Mouse (Mus musculus) induced T-regulatory cell, adult 2 months (primary cell): ENCODE measurements at regions not wholly inside any gene's neighbourhood (a gene's known extent, or its start where the extent isn't known, plus 50 kb on each side); places are given as distances from the start of the nearest gene placed in this dataset.

Experiments used
- DNase-seq: peaks from one replicate; pipeline ENCODE4 v3.0.0-alpha.2; 2012; ENCODE audit warnings: low read depth

DNA sequence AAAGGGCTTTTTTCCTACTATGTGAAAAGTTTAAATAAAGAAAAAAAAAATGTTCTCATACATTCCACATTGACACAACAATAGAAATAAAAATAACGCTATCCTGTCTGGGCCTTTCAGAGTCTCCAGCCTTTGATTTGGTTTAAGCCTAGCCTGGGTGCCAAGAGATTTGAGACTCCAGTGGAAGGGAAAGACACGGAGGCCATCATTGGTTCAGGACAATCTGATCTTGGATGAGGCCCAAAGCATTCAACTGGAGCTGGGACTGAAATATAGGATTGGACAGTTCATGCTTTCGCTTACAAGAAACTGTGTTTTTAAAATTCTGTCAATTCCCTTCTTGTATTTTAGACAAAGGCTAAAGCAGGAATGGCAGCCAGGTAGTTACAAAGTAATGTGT is 294.7 kb upstream of the Cited2 start:
- no peak for DNase-seq

DNA sequence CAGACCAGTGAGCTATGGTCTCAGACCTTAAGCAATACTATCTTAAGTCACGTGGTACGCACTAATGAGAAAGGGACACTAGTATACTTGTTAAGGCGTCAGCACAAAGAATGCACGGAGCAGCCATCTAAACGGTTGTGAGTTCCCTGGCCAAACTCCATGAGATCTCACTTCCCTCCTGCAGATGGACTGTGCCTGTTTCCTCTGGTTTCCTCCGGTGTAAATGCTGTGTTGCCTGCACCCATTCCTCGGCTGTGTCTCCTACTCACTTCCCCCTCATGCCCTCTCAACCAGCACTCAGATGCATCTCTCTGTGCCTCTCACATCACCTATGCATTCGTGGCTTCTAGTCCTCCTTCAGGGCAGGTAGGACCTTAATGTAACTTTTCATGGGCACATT is 291.9 kb upstream of the Cited2 start:
- DNase-seq = no peak

DNA sequence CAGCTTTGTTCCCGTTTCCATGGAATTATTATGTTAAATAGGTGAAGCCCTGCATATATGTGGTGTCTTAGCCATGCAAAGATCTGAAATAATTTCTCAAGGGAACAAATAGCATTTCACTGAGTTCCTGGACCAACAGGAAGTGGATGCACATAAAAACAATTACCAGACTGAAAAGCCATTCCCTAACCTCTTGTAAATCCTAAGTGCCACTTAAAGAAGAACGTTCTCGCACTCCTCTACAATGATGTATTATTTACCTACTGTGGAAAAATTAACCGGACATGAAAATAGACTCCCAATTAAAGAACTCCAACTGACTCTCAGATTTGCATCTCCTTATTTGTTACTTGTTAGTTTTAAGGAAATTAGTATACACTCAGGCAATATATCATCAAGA is 288.9 kb upstream of the Cited2 start:
- no peak for DNase-seq

DNA sequence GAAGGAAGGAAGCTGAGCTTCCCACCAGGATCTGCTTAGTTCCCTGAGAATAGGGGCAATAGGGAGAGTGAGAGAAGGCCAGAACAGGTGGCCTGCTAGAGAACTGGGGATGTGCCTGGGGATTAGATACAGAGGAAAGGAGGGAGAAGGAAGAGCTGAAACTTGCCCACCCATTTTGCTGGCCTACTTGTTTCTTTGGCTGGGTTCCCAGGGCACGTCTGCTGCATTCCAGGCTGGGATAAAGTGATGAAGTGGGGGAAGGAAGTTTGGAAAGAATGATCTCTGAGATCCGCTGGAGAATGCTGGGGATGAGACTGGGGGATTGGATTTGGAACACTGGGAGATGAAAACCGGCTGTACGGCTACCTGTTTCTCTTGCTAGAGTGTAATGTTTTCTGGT is 272.8 kb upstream of the Cited2 start:
- no peak for DNase-seq

DNA sequence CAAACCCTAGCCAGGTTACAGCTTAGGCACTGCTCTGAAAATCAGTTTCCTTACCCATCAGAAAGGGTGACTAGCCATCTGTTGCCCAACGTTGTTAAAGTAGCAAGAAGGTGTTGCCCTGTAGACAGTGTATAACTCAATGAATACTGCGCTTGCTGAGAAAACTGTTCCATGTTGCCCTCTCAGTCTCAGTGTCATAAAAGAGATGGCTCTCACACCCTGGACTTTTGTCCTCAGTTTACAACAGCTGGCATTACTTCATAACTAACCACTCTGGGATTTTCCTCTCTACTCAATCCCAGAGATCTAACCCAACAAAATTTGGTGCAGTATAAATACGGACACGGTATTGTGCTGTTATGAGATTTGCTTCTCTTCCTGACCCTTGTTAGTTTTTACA is 252.1 kb upstream of the Cited2 start:
- no peak for DNase-seq

DNA sequence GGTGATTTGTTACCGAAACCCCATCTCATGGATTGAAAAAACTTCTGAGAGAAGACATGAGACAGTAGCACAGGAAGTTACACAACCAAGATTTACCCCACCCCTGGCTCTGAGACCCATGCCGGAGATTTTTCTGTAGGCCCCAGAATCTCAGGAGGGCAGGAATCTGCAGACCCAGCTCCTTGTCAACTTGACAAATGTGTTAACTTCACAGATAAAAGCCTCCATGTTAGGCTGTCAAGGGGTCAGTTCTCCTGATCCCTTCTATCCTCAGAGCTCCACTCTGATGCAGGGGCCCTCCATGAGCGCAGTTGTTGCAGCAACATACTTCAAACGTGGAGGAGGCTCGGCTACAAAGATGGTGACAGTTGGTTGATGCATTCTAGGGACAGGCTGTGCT is 250.5 kb upstream of the Cited2 start:
- DNase-seq = no peak

DNA sequence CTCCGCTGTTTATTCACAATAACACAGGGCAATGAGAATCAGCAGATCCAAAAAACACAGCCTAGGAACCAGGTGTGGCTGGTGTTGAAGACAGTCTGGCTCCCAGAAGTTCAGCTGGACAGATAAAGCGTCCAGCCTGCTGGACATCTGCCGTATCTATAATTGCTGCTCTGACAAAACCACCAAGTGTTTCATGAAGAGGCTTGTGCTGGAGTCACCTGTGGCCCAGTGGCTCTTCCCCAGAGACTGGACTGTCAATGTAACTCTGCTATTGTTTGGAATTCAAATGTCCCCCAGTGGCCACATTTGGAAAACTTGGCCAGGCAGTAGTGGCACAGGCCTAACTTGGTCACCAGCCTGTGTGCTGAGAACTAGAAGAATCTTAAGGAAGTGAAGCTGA is 247.0 kb upstream of the Cited2 start:
- DNase-seq = no peak

DNA sequence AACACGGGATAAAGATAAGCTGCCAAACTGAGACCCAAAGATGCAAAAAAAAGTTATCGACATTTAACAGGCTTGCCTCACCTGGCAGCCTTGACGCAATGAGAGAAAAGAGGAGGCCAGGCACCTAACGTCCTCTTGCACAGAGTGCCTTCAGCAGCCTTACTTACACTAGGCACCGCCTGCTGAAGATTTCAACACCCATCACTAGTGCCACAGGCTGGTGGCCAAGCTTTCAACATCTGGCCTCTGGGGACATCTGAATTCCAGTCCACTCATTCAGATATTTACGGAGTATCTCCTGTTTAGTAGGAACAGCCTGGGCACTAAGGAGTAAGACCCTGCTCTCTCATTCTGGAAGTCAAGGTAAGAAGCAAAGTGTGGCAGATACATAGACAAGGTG is 246.3 kb upstream of the Cited2 start:
- no peak for DNase-seq

DNA sequence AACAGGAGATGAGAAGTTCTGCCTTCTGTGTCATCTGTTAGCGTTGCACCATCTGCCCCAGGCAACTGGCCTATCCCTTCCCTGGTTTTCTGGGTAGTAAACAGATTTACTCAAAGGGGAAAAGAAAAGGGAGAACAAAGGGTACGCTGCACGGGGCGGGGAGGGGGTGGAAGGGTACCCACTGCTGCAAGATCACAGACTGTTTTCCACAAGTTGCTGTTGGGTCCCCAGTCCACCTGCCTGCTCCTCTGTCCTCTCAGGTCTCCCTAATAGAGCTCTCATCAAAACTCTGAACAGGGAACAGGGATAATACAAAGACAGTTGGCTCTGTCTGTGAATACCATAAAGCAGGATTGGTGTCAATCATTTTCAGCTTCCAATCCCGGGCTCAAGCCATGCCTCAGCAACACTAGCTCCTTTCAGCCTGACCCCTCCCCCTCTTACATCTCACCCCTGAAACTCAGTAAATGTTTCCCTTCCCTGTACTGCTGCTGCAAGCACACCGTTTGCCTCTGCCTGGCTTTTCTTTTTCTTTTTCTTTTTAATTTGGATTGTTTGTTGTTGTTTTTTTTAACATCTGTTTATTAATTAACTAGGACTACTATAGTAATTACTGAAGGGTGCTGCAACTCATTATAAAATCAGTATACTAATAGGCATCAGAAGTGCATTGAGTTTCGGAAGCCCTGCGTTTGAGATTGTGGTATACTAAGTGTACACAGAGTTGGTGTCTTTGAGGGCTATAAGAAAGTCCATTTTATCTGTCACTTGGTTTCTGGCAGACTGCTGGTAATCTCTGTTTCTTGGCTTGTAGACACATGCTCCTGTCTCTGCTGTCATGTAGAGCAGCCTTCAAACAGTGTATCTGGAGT is 244.0 kb upstream of the Cited2 start:
- no peak for DNase-seq

DNA sequence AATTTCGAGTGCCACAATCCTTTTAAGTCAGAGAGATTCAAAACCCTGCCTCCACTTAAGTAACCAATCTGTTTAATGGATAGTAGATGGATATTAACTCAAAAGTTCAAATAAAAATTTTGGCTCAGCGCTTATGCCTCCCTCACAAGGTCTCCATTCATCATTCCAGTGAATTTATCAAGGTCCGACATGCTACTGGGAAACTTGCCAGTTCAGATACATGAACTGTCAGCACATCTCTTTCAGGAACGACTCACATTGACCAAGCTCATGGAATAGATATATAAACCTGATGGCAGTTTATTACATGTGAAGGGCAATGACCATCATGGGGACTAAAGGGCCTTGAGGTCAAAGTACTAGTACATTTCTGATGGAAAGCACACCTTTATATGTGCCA is 240.3 kb upstream of the Cited2 start:
- no peak for DNase-seq

DNA sequence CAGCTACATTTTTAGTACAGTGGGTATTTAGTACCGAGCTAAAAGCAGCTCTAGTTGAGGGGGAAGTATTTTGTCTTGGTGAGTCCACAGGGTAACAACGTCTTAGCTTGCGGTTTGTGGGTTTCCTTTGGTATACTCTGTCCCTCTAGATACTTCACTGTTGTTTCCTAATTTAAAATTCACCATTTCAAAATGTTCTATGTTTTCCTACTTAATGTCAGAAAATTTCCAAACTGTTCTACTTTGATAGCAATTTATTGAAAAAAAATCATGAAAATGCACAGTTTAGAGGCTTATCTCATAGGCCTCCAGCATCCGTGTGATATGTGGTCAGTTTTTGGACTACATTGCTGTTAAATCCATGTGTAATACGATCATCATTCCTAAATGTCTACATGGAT is 238.0 kb upstream of the Cited2 start:
- peak; percentile 31 for DNase-seq

DNA sequence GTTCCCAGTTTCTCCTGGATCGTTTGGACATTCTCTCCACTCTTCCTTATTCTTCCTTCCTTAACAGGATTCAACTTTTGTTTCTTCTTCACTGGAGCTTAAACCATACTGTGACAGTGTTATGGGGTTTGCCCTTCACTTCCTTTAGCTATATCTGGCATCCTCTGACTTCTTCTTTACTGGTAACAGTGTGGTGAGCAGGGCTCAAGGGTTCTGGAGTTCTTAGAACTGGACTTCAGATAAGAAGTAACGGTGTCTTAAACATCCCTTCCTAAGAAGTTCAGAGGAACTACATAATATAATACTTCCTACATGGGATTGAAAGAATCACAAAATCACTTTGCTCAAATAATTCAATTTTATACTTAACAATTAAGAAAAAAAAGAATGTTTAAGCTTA is 237.5 kb upstream of the Cited2 start:
- no peak for DNase-seq

DNA sequence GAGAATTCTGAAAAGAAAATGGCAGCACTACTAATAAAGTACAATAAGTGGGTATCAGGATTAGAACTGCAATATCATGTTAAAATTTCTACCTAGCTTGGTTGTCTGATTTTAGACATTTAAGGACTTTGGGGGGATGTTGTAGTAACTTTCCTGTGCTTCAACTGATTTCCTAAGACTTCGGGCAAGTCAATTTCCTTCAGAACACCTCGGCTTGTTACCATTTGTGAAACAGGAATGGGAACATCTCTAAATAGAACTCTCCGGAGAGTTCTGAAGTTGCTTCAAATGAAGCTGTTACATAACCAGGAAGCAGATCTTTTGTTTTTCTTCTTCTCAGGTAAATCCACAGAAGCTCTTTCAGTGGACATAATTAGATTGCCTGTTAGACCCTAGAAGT is 237.0 kb upstream of the Cited2 start:
- no peak for DNase-seq

DNA sequence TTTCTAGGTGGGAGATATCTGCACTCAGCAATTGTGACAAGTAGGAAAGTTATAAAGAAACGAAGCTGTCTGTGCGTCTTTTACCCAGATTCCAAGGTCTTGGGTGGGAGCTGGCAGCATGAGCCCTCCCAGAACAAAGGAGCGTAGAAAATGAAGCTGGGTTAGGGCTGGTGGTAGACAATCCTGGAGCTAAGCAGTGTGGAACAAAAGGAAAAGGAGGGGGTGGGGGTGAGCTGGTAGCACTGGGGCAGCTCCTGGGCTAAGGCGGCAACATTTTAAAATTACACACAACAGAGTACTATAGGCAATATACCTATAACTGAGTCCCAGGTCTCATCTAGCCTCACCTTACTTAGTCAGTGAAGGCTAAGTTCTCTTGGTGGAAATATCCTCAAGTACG is 235.6 kb upstream of the Cited2 start:
- no peak for DNase-seq

DNA sequence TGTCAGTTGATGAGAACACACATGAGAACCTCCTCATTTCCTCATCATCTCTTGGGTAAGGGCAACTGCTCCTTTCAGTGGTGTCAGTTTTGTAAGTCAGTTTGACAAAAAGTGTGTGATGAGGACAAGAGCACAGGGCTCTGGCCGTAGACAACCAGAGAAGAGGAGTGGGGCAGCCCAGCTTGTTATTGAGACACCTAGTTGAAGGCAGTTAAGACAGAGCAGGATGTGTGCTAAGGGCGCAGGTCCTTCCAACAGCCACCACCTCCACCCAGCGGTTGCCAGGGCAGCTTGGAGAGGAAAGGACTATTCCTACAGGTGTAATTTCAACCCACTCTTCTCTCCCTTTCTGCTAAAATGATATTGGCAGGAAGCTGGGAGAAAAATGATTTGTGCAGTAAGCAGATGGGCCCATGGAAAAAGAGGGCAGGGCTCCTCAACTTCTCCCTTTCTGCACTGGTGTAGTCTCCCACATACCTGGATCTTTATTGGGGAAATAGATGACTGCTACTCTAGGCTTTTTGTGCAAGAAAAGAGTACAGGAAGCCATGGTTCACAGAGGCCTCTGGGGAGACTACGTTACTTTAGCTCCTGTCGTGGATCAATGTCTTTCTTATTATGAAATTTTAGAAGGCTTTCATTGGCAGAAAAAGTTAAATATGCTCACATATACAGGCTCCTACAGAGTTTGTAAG is 231.3 kb upstream of the Cited2 start:
- no peak for DNase-seq

DNA sequence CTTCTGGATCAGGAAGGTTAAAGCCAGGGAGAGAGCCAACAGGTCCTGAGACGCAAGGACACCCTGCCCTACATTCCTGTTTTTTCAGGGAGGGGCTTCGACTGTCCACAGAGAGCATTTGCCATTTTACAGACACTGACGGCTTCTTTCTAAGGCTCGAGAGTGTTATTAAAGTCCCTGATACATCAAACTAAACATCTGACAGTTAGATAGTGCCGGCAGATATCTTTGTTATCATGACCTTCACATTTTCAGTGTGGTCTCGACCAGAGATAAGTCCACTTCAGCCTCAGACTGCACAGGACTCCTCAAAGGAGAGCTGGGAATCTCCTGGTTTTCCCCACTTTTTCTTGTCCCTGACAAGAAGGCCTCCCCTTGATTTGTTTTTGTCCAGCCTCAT is 229.9 kb upstream of the Cited2 start:
- DNase-seq = no peak

DNA sequence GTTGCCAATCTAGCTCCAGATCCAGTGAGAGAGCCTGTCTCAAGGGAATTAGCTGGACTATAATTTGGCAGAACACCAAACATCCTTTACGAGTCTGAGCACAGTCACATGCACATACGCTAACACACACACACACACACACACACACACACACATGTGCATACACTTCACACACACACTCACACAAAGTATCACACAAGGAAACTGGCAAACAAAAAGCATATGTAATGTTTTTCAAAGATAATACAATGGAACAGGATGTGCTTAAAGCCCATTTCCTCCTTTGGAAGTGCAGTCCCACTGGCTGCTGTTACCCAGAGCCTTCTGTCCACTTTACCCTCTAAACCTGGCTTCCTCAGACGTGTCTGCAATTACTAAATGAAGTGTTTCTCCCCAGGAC is 226.2 kb upstream of the Cited2 start:
- no peak for DNase-seq

DNA sequence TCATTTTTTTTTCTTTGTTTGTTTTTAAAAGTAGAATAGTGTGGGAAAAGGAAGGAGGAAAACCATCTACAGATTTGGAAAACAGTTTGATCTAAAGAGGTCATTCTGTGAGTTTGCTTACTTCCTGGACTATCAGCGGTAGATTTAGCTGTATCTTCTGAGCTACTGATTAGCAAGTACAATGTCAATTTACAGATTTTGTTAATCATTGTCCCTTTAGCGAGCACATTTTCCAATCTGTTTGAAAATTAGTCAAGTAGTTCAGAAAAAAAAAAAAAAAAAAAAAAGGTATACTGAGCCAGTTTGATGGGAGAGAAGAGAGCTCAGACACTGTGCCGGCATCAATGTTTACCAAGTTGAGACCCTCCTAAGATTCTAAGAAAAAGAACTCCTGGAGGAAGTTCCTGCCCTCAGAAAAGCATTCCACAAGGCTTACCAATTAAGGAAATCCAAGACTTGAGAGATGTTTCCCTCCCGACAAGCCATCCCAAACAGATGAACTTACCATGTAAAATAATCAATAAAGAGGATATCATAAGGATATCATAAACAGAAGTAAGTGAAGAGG is 212.3 kb upstream of the Cited2 start:
- DNase-seq = no peak

DNA sequence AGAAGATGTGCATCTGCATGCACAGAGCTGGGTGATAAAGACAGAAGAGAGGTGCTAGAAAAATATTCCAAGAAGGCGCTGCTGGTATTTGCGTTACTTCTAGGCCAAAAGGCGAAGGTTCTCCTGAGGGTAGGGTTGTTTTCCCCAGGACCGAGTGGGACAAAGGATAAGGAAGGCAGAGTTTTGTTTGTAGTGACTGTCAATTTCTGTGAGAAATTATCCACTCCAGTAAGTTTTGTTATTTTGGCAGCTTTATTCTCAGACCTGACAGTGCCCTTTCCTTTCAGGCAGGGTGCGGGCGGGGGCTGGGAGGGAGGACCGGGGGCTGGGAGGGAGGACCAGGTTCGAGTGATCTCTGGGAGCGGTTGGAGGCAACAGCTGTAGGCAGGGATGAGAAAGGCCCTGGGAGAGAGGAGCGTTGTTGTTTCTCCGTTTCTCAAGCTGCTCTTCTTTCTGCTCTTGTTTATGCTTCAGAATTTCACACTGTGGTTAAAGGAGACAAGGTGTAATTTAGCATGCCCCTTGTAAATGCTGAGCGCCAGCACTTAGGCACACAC is 211.2 kb upstream of the Cited2 start:
- no peak for DNase-seq

DNA sequence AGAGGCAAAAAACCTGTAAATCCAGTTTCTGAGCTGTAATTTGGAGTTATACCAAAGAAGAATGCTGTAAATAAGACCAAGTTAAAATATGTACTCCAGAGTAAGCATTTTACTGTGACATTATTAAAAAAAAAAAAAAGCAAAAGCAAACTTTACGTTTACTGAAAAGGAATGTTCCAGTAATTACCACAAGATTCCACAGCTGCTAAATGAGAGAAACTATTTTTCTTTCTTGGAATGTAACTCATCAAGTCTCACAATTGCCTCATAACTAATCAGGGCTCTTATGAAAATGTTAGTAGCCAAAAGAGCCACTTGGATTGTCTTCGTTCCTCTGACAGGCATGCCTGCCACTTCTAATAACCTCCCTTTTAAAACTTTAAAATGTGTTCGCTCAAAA is 210.5 kb upstream of the Cited2 start:
- DNase-seq = no peak

DNA sequence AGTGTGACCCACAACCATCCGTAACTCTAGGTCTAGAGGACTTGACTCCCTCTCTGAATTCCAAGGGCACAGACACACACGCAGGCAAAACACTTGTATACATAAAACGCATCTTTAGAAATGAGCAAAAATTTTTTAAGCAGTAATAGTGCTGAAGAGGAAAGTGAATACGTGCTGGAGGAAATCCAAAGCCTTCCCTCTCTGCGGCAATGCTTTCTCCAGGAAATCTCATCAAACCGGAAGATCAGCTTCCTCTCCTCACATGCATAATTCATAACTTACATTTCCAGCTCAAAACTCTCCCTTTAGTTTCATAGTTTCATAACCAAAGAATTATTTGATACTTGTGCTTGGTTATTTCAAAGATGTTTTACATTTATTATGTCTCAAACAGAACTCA is 209.3 kb upstream of the Cited2 start:
- DNase-seq = no peak

DNA sequence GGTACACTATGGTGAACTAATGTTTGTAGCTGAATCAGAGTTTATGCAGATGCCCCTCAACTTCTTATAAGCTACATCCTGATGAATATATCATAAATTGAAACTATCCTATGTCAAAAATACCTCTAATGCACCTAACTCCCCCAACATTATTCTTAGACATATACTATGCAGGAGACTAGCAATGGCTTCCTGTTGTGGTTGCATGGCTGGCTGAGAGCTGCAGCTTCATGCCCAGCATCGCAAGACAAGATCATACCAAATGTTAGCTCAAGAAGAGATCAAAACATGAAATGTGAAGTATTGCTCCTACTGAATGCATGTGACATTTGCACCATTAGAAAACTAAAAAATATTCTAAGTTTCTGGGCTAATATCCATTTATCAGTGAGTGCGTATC is 206.9 kb upstream of the Cited2 start:
- no peak for DNase-seq
